Mouse (Mus musculus): ENCODE data around the gene Cideb.

Cideb gene

GRCm38 (mm10) chr14:55758363-55758784, at the start of gene Cideb:
Gene Cideb, minus strand, starts transcription at chr14:55758458.
- no peak for DNase-seq (ENCODE audit: low spot score in 2 of 2)

GRCm38 (mm10) chr14:55795380-55796163, 37.3 kb upstream of the Cideb start:
- DNase-seq (ENCODE audit: low spot score in 2 of 2): peak in 1 of 2 experiments; percentile 9

GRCm38 (mm10) chr14:55793946-55794345, 35.7 kb upstream of the Cideb start:
- peak; percentile 1 to 14 for DNase-seq (ENCODE audit: low spot score in 2 of 2)

GRCm38 (mm10) chr14:55793461-55793860, 35.2 kb upstream of the Cideb start:
- no peak for DNase-seq (ENCODE audit: low spot score in 2 of 2)

GRCm38 (mm10) chr14:55788256-55789050, 30.2 kb upstream of the Cideb start, which contains the start of gene Ripk3:
Gene Ripk3, minus strand, starts transcription at chr14:55788865.
- peak in 1 of 2 experiments; percentile 63 for DNase-seq (ENCODE audit: low spot score in 2 of 2)

GRCm38 (mm10) chr14:55787731-55788130, 29.5 kb upstream of the Cideb start:
- peak; percentile 10 to 13 for DNase-seq (ENCODE audit: low spot score in 2 of 2)

GRCm38 (mm10) chr14:55785195-55785594, 26.9 kb upstream of the Cideb start:
- DNase-seq (ENCODE audit: low spot score in 2 of 2): peak; percentile 4 to 17

- peak in 1 of 2 experiments; percentile 2 for DNase-seq (ENCODE audit: low spot score in 2 of 2)
Measured at GRCm38 (mm10) chr14:55783958-55784235, 25.6 kb upstream of the Cideb start, which contains the start of gene Adcy4. Gene Adcy4, minus strand, starts transcription at chr14:55784095.

- DNase-seq (ENCODE audit: low spot score in 2 of 2): peak; percentile 2 to 14
Measured at GRCm38 (mm10) chr14:55783171-55783957, 25.1 kb upstream of the Cideb start.

GRCm38 (mm10) chr14:55782361-55782960, 24.2 kb upstream of the Cideb start:
- peak; percentile 1 to 9 for DNase-seq (ENCODE audit: low spot score in 2 of 2)

- DNase-seq (ENCODE audit: low spot score in 2 of 2): peak; percentile 16 to 60
Measured at GRCm38 (mm10) chr14:55781310-55781709, 23.1 kb upstream of the Cideb start.

GRCm38 (mm10) chr14:55780736-55781135, 22.5 kb upstream of the Cideb start:
- peak; percentile 3 to 12 for DNase-seq (ENCODE audit: low spot score in 2 of 2)

GRCm38 (mm10) chr14:55779656-55780055, 21.4 kb upstream of the Cideb start:
- DNase-seq (ENCODE audit: low spot score in 2 of 2): peak in 1 of 2 experiments; percentile 9

- peak in 1 of 2 experiments; percentile 10 for DNase-seq (ENCODE audit: low spot score in 2 of 2)
Measured at GRCm38 (mm10) chr14:55778686-55779085, 20.4 kb upstream of the Cideb start.

GRCm38 (mm10) chr14:55777806-55778205, 19.5 kb upstream of the Cideb start:
- DNase-seq (ENCODE audit: low spot score in 2 of 2): no peak

GRCm38 (mm10) chr14:55777176-55777575, 18.9 kb upstream of the Cideb start:
- no peak for DNase-seq (ENCODE audit: low spot score in 2 of 2)

- DNase-seq (ENCODE audit: low spot score in 2 of 2): no peak
Measured at GRCm38 (mm10) chr14:55776711-55777110, 18.5 kb upstream of the Cideb start.

GRCm38 (mm10) chr14:55769087-55769703, 10.9 kb upstream of the Cideb start:
- no peak for DNase-seq (ENCODE audit: low spot score in 2 of 2)

GRCm38 (mm10) chr14:55768555-55768954, 10.3 kb upstream of the Cideb start:
- DNase-seq (ENCODE audit: low spot score in 2 of 2): no peak

GRCm38 (mm10) chr14:55767519-55768414, 9.5 kb upstream of the Cideb start:
- DNase-seq (ENCODE audit: low spot score in 2 of 2): peak in 1 of 2 experiments; percentile 60

Data from spleen, postnatal 10 days (tissue).